Mouse (Mus musculus) heart, adult 2 months (tissue): ENCODE results near the gene Kpna6. TPM values are rescaled to one million over a fixed set of nuclear protein-coding genes. Genes with fewer than 3 reads are reported as not detected.

Experiments used
- DNase-seq, 2 experiments: peaks; one replicate each; pipeline ENCODE4 v3.0.0; 2021
- H3K27ac ChIP-seq: fragments of 200-600 bp; 2 replicates; pipeline ENCODE4 v1.8.1; 2022
- H3K27me3 ChIP-seq: fragments of 200-500 bp; 2 replicates; pipeline ENCODE4 v1.6.1; 2012; ENCODE audit warnings: mild to moderate bottlenecking, low read length, inconsistent platforms, mixed read lengths; ENCODE audit not compliant: control insufficient read depth, insufficient read depth
- H3K36me3 ChIP-seq: fragments of 200-500 bp; 2 replicates; pipeline ENCODE4 v1.6.1; 2012; ENCODE audit warnings: low read length, inconsistent platforms; ENCODE audit not compliant: control insufficient read depth, insufficient read depth
- H3K4me1 ChIP-seq: fragments of 200-500 bp; 2 replicates; pipeline ENCODE4 v1.6.1; 2011; ENCODE audit warnings: low read length; ENCODE audit not compliant: control insufficient read depth, insufficient read depth
- H3K4me3 ChIP-seq: fragments of 200-600 bp; 2 replicates; pipeline ENCODE4 v1.8.1; 2022
- H3K79me2 ChIP-seq: fragments of 200-500 bp; replicated peaks from 2 replicates; pipeline ENCODE4 v1.6.1; 2012; ENCODE audit warnings: mild to moderate bottlenecking, inconsistent platforms, low read length, moderate library complexity, mixed read lengths; ENCODE audit not compliant: control insufficient read depth, insufficient read depth
- H3K9ac ChIP-seq: fragments of 200-500 bp; 2 replicates; pipeline ENCODE4 v1.6.1; 2012; ENCODE audit warnings: low read depth, mild to moderate bottlenecking, control low read depth, inconsistent platforms, low read length, mixed read lengths
- CTCF ChIP-seq: fragments of 200-600 bp; IDR thresholded peaks from 2 replicates; pipeline ENCODE4 v1.8.1; 2022; ENCODE audit warnings: antibody characterized with exemption, mild to moderate bottlenecking, moderate library complexity
- EP300 ChIP-seq: fragments of 200-500 bp; IDR thresholded peaks from 2 replicates; pipeline ENCODE4 v1.6.1; 2011; ENCODE audit warnings: low read depth, low read length, control low read depth; ENCODE audit not compliant: insufficient read depth
- POLR2A ChIP-seq: fragments of 200-500 bp; IDR thresholded peaks from 2 replicates; pipeline ENCODE4 v1.6.1; 2011; ENCODE audit warnings: mild to moderate bottlenecking, low read depth, low read length, control low read depth; ENCODE audit not compliant: insufficient read depth
- WGBS: fragments of 180-500 bp; shearing (Covaris S2); methylation state at CpG from one replicate; pipeline ENCODE4 v1.1.7; 2018; 5-methylcytosine and 5-hydroxymethylcytosine counted together
- intact Hi-C: fragments of 180-260 bp; cut with DNase I; formaldehyde crosslinking; loops from one replicate; pipeline ENCODE4 v1.15.1; 2025
- microRNA-seq, 2 experiments: library from miRNA; unstranded; fragments of <30 nt; microRNA quantifications; one replicate each; pipeline ENCODE4 v1.2.0; 2021
- polyA plus RNA-seq: library from polyadenylated mRNA; depleted of rRNA; stranded (reverse); fragments of >200 nt; gene quantifications from 2 replicates; pipeline ENCODE4 v1.2.3, GENCODE M21; 2012; rRNA removed
- total RNA-seq, 2 experiments: library from RNA; stranded (reverse); gene quantifications; 2 replicates each; pipeline ENCODE4 v1.2.3; 2021

Kpna6 gene
- total and polyA plus RNA-seq, 3 experiments = 28.2 to 79.2 (median 69.6) TPM

DNA sequence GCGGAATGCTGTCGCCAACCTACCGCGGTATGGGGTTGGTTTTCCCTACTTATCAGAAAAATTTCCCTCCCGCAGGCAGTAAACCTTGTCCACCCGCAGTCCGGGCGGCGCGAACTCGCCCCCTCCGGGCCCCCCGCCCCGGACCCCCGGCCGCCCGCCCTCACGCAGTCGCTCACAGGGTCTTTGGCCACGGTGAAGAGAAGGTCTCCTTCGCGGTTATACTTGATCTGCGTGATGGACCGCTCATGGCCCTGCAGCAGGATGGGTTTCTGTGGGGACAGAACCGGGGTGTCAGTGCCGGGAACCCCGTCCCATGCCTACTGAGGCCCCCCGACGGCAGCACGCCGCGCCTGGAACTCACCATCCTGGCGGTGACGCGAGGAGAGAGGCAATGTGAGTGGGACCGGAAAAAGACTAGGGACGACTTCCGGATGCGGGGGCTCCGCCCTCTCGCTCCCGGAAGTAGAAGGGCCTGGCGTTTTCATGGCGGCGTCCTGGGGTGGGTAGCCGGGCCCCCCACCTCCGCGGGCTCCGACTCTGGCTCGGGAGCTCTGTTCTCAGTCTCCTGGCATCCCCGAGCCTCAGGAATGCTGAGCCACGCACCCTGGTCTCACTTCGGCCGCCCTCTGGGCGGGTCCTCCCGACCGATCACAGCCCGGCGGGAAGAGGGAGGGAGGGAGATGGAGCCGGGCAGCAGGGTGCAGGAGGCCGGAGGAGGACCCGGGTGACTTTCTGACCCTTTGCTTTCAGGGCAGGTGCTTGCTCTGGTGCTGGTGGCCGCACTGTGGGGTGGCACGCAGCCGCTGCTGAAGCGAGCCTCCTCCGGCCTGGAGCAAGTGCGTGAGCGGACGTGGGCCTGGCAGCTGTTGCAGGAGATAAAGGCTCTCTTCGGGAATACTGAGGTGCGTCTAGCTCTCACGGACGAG lies 72.1 kb downstream of the Kpna6 start, which contains the start of the genes Eif3i and Tmem234:
Gene Eif3i, minus strand, starts transcription at position 416 of the 926 bp plus-strand sequence.
Gene Tmem234, plus strand, starts transcription at position 436 of the 926 bp plus-strand sequence.
- Histone ChIP-seq H3K27me3 (no peaks in the 10 kb centered on the region), H3K4me3 (peak within 1 kb of the TSS; percentile 90), H3K36me3 (no peaks in the 10 kb centered on the region; the same call in 1 of the 2 replicates), H3K27ac (peak within 1 kb of the TSS; percentile 77), H3K9ac (peak within 1 kb of the TSS; percentile 63), H3K4me1 (peaks cover 4% of the 10 kb centered on the region), H3K79me2 (peaks cover 4% of the 10 kb centered on the region)
- intact Hi-C loops = loop anchor here (2.0 kb wide), 1 partner anchor 58 kb away; the partner anchor contains the start of gene Hdac1
- whole genome bisulfite sequencing = under 1% methylated on average over 74 of the region's 74 CpGs
- peak; percentile 20; the same call in 1 of the 2 replicates for TF ChIP-seq CTCF
- 0 out of 2 replicates have a peak, but pooled peaks have one; percentile 25 for TF ChIP-seq EP300
- peak; percentile 79 for TF ChIP-seq POLR2A
- peak; percentile 87 to 89 for DNase-seq

Small RNA genes within 50 kb of the gene (microRNA-seq; reads per million reads assigned to microRNA genes)
- 0 reads per million in 2 experiments for gene Mir7016

Other genes with a start within 250 kb of the Kpna6 start
- under 1 TPM; 0.07 to 0.10 TPM for gene Zbtb8b, start 231.9 kb downstream of the Kpna6 start, total RNA-seq
- gene Zbtb8b, start 231.9 kb downstream of the Kpna6 start, polyA plus RNA-seq = 0.08 and 0.09 TPM in 2 replicates
- gene Bsdc1, start 211.2 kb downstream of the Kpna6 start, total RNA-seq = 10 to 100 TPM; 48.8 to 50.3 TPM
- gene Bsdc1, start 211.2 kb downstream of the Kpna6 start, polyA plus RNA-seq = 21.3 and 25.0 TPM in 2 replicates
- gene Tssk3, start 181.7 kb downstream of the Kpna6 start, total RNA-seq = not detected
- 0.14 TPM in 1 of 2 replicates, not detected in the other for gene Tssk3, start 181.7 kb downstream of the Kpna6 start, polyA plus RNA-seq
- under 1 TPM in 1 of 2 experiments, not detected in 1; 0.45 TPM for gene Fam229a, start 181.6 kb downstream of the Kpna6 start, total RNA-seq
- 0.64 TPM in 1 of 2 replicates, not detected in the other for gene Fam229a, start 181.6 kb downstream of the Kpna6 start, polyA plus RNA-seq
- 1 to 10 TPM; 3.5 to 5.1 TPM for gene Marcksl1, start 159.2 kb downstream of the Kpna6 start, total RNA-seq
- gene Marcksl1, start 159.2 kb downstream of the Kpna6 start, polyA plus RNA-seq = 5.1 and 7.0 TPM in 2 replicates
- 10 to 100 TPM; 15.7 to 16.1 TPM for gene Hdac1, start 130.1 kb downstream of the Kpna6 start, total RNA-seq
- gene Hdac1, start 130.1 kb downstream of the Kpna6 start, polyA plus RNA-seq = 17.9 and 35.2 TPM in 2 replicates
- 1 to 10 TPM in 1 of 2 experiments, under 1 TPM in 1; 0.84 to 1.1 TPM for gene Lck, start 99.1 kb downstream of the Kpna6 start, total RNA-seq
- 1.6 and 3.5 TPM in 2 replicates for gene Lck, start 99.1 kb downstream of the Kpna6 start, polyA plus RNA-seq
- gene Fam167b, start 94.2 kb downstream of the Kpna6 start, total RNA-seq = under 1 TPM in 1 of 2 experiments, not detected in 1; 0.81 TPM
- gene Fam167b, start 94.2 kb downstream of the Kpna6 start, polyA plus RNA-seq = 1.4 and 1.8 TPM in 2 replicates
- 100 to 1,000 TPM; 116 to 132 TPM for gene Eif3i, start 72.1 kb downstream of the Kpna6 start, total RNA-seq
- 185 and 257 TPM in 2 replicates for gene Eif3i, start 72.1 kb downstream of the Kpna6 start, polyA plus RNA-seq
- gene Tmem234, start 72.1 kb downstream of the Kpna6 start, total RNA-seq = 10 to 100 TPM; 35.9 to 41.7 TPM
- gene Tmem234, start 72.1 kb downstream of the Kpna6 start, polyA plus RNA-seq = 69.5 and 74.9 TPM in 2 replicates
- gene Dcdc2b, start 58.5 kb downstream of the Kpna6 start, total RNA-seq = under 1 TPM; 0.39 to 0.45 TPM
- gene Dcdc2b, start 58.5 kb downstream of the Kpna6 start, polyA plus RNA-seq = 1.7 and 3.3 TPM in 2 replicates
- gene Iqcc, start 53.7 kb downstream of the Kpna6 start, total RNA-seq = 10 to 100 TPM; 13.0 to 19.7 TPM
- 24.5 and 30.9 TPM in 2 replicates for gene Iqcc, start 53.7 kb downstream of the Kpna6 start, polyA plus RNA-seq
- gene Ccdc28b, start 48.8 kb downstream of the Kpna6 start, total RNA-seq = 10 to 100 TPM; 11.3 to 16.8 TPM
- 10.8 and 22.5 TPM in 2 replicates for gene Ccdc28b, start 48.8 kb downstream of the Kpna6 start, polyA plus RNA-seq
- 10 to 100 TPM; 25.6 to 27.2 TPM for gene Txlna, start 31.7 kb downstream of the Kpna6 start, total RNA-seq
- gene Txlna, start 31.7 kb downstream of the Kpna6 start, polyA plus RNA-seq = 13.7 and 23.3 TPM in 2 replicates
- 1 to 10 TPM; 4.8 to 5.0 TPM for gene Tmem39b, start 24.1 kb upstream of the Kpna6 start, total RNA-seq
- gene Tmem39b, start 24.1 kb upstream of the Kpna6 start, polyA plus RNA-seq = 13.4 and 14.4 TPM in 2 replicates
- 10 to 100 TPM; 38.1 to 41.7 TPM for gene Khdrbs1, start 69.5 kb upstream of the Kpna6 start, total RNA-seq
- 11.4 and 11.7 TPM in 2 replicates for gene Khdrbs1, start 69.5 kb upstream of the Kpna6 start, polyA plus RNA-seq
- gene Ptp4a2, start 138.5 kb upstream of the Kpna6 start, total RNA-seq = 100 to 1,000 TPM; 194 to 199 TPM
- gene Ptp4a2, start 138.5 kb upstream of the Kpna6 start, polyA plus RNA-seq = 51.6 and 110 TPM in 2 replicates